Mouse (Mus musculus): ENCODE measurements around the gene Samd10. TPM values are rescaled to one million over a fixed set of nuclear protein-coding genes. Genes with fewer than 3 reads are reported as not detected.
A peak's percentile ranks its signal among the peaks of the same experiment; 100 is the strongest.

The Samd10 gene
- polyA plus RNA-seq, 1 experiment from 2014 or later, result 24.9 TPM

DNA sequence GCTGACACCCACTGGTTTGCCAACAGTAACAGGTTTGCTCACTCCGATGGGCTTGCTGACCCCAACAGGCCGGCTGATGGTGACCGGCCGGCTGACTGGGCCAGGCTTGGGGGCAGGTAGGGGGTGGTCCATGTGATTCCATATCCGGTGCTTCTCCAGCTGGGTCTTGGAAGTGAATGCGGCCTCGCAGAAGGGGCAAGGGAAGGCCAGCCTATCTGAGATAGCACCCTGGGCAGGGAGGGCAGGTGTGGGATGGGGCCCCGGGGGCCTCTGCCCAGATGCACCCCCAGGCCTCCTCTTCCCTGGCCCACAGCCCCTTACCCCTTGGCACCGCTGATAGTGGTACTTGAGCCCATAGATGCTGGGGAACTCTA is 9.3 kb downstream of the Samd10 start:
- DNase-seq (ENCODE audit: low spot score), result no peak
- H3K27ac ChIP-seq (replicated peaks), result no peak overlapping the region
- H3K27me3 ChIP-seq (replicated peaks; ENCODE audit: low read depth, poor library complexity, severe bottlenecking), result no peaks in the 10 kb centered on the region
- H3K9me3 ChIP-seq, result no peaks in the 10 kb centered on the region
- peaks cover 62% of the 10 kb centered on the region for H3K36me3 ChIP-seq (replicated peaks)
- no peak overlapping the region for H3K4me3 ChIP-seq
- H3K4me1 ChIP-seq, result peaks cover 21% of the 10 kb centered on the region
- 90% methylated on average over 9 of the region's 9 CpGs for WGBS

DNA sequence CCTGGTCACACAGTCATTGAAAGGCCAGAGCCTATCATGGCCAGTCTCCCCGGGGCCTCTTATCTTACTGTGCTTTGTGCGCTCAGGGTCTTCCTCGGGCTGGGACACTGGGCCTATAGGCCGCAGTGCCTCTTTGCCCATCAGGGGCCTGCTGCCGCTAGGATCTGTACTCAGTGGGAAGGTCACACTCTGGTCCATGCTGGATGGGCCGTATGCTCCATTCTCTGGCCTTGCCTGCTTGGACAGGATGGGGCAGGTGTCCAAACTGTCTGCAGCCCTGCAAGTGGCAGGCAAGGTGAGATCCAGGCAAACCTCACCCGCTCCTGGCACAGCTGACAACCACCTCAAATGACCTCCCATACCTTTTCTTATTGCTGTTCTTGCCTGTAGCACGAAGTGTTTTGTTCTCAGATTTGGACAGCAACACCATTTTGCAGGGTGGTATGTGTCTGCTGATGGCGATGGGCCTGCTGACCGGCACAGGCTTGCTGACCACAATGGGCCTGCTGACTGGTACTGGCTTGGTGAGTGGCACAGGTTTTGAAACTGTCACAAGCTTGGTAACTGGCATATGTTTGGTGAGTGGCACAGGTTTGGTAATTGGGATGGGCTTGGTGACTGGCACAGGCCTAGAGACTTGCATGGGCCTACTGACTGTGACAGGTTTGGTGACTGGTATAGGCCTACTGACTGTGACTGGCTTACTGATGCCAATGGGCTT is 9.8 kb downstream of the Samd10 start:
- Histone ChIP-seq H3K36me3 (replicated peaks) (peaks cover 68% of the 10 kb centered on the region), H3K27ac (replicated peaks) (no peak overlapping the region), H3K4me1 (peaks cover 21% of the 10 kb centered on the region), H3K4me3 (no peak overlapping the region), H3K9me3 (no peaks in the 10 kb centered on the region), H3K27me3 (replicated peaks; ENCODE audit: low read depth, poor library complexity, severe bottlenecking) (no peaks in the 10 kb centered on the region)
- DNase-seq (ENCODE audit: low spot score), result no peak
- 92% methylated on average over 10 of the region's 10 CpGs for WGBS

DNA sequence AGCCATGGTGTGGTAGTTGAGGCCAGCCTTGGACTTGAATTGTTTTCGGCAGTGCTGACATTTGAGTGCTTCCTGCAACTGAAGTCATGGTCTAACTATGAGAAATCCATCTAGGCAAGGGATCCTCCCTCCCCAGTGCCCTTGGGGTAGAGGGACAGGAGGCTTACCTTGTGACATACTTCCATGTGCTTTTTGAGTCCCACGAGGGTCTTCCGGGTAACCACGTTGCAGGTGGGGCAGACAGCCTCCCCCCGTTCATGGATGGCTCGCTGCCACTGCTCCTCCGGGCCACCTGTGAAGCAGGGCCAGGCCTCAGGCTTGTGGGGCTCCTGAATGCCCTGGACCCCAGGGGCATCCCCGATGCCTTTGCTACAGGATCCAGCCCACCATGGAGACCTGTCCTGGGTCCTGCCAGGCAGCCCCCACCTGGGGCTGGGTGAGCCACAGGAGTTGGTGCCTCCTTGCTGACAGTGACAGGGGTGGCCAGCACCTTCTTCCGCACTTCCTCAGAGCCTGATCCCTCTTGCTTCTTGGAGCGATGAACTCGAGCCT is 10.7 kb downstream of the Samd10 start:
- H3K27ac ChIP-seq (replicated peaks), result no peak overlapping the region
- no peak for DNase-seq (ENCODE audit: low spot score)
- no peaks in the 10 kb centered on the region for H3K9me3 ChIP-seq
- WGBS, result 93% methylated on average over 11 of the region's 11 CpGs
- no peak overlapping the region for H3K4me3 ChIP-seq
- peaks cover 20% of the 10 kb centered on the region for H3K4me1 ChIP-seq
- peaks cover 76% of the 10 kb centered on the region for H3K36me3 ChIP-seq (replicated peaks)
- H3K27me3 ChIP-seq (replicated peaks; ENCODE audit: low read depth, poor library complexity, severe bottlenecking), result no peaks in the 10 kb centered on the region

- H3K27me3 ChIP-seq (replicated peaks; ENCODE audit: low read depth, poor library complexity, severe bottlenecking), result no peaks in the 10 kb centered on the region
- H3K36me3 ChIP-seq (replicated peaks), result peaks cover 79% of the 10 kb centered on the region
- H3K4me3 ChIP-seq, result no peak overlapping the region
- H3K27ac ChIP-seq (replicated peaks), result no peak overlapping the region
- WGBS, result 86% methylated on average over 6 of the region's 6 CpGs
- no peaks in the 10 kb centered on the region for H3K9me3 ChIP-seq
- no peak for DNase-seq (ENCODE audit: low spot score)
- H3K4me1 ChIP-seq, result peaks cover 16% of the 10 kb centered on the region
Observed at GRCm38 (mm10) chr2:181587796-181588195, 11.2 kb downstream of the Samd10 start.

GRCm38 (mm10) chr2:181586124-181586523 is 12.9 kb downstream of the Samd10 start:
- DNase-seq (ENCODE audit: low spot score), result no peak
- Histone ChIP-seq H3K4me1 (peaks cover 13% of the 10 kb centered on the region), H3K4me3 (no peak overlapping the region), H3K27me3 (replicated peaks; ENCODE audit: low read depth, poor library complexity, severe bottlenecking) (no peaks in the 10 kb centered on the region), H3K36me3 (replicated peaks) (peaks cover 82% of the 10 kb centered on the region), H3K27ac (replicated peaks) (no peak overlapping the region), H3K9me3 (no peaks in the 10 kb centered on the region)
- WGBS, result 95% methylated on average over 3 of the region's 3 CpGs

- WGBS, result 91% methylated on average over 5 of the region's 5 CpGs
- H3K27me3 ChIP-seq (replicated peaks; ENCODE audit: low read depth, poor library complexity, severe bottlenecking), result no peaks in the 10 kb centered on the region
- H3K4me3 ChIP-seq, result no peak overlapping the region
- peaks cover 12% of the 10 kb centered on the region for H3K4me1 ChIP-seq
- H3K36me3 ChIP-seq (replicated peaks), result peaks cover 77% of the 10 kb centered on the region
- no peak overlapping the region for H3K27ac ChIP-seq (replicated peaks)
- H3K9me3 ChIP-seq, result no peaks in the 10 kb centered on the region
- no peak for DNase-seq (ENCODE audit: low spot score)
Observed at GRCm38 (mm10) chr2:181585506-181585905, 13.5 kb downstream of the Samd10 start.

DNA sequence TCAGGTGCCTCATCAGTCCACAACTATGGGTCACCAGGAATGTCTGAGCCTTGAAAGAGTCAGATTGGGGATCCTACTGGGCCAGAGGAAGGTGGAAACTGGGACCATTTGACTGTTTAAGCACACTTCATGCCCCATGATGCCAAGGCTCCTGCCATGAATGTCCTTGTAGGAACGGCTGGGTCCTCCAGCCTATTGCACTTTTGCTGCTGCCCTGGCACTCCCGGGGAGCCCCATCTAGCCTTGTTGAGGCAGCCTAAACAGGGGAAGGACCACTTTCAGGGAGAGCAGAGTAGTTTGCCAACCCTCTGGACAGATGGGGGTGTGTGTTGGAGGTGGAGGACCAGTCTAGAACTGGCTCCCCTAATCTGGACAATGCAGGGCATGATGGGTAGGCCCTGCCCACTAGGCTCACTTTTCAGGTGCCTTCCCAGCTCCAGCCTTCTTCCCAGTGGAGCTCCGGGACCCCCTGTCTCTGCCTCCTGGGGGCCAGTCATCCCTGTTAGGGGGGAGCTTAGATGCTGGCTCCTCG is 14.5 kb downstream of the Samd10 start, which contains the start of gene Uckl1:
Gene Uckl1, minus strand, starts transcription at position 482 of the 532 bp plus-strand sequence.
- H3K4me3 ChIP-seq, result no peak within 1 kb of the TSS
- H3K27ac ChIP-seq (replicated peaks), result no peak within 1 kb of the TSS
- H3K36me3 ChIP-seq (replicated peaks), result peaks cover 67% of the 10 kb centered on the region
- 93% methylated on average over 4 of the region's 4 CpGs for WGBS
- no peaks in the 10 kb centered on the region for H3K27me3 ChIP-seq (replicated peaks; ENCODE audit: low read depth, poor library complexity, severe bottlenecking)
- DNase-seq (ENCODE audit: low spot score), result peak; percentile 6
- H3K9me3 ChIP-seq, result no peaks in the 10 kb centered on the region
- H3K4me1 ChIP-seq, result peaks cover 18% of the 10 kb centered on the region

GRCm38 (mm10) chr2:181583460-181584257 is 15.4 kb downstream of the Samd10 start:
- no peaks in the 10 kb centered on the region for H3K9me3 ChIP-seq
- peaks cover 59% of the 10 kb centered on the region for H3K36me3 ChIP-seq (replicated peaks)
- H3K4me3 ChIP-seq, result no peak overlapping the region
- peak; percentile 6 for DNase-seq (ENCODE audit: low spot score)
- peaks cover 26% of the 10 kb centered on the region for H3K4me1 ChIP-seq
- WGBS, result 88% methylated on average over 3 of the region's 3 CpGs
- no peaks in the 10 kb centered on the region for H3K27me3 ChIP-seq (replicated peaks; ENCODE audit: low read depth, poor library complexity, severe bottlenecking)
- no peak overlapping the region for H3K27ac ChIP-seq (replicated peaks)

DNA sequence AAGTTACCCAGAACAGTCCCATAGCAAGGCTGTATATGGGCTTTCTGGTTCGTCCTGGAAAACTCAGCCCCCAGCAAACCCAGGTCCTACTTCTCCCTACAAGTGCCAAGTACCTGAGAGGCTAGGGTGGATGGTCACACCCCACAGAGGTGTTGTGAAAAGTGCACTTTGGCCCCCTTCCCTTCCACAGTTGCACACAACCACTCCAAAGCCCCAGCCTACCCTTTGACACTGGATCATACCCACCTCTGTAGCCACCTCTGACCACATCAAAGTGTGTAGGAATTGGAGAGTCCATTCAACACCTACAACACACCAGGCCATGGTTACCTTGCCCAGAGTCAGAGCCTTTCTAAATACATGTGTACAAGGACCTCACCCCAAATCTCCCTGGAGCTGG is 16.1 kb downstream of the Samd10 start:
- WGBS, result 94% methylated on average over 1 of the region's 1 CpGs
- no peak overlapping the region for H3K27ac ChIP-seq (replicated peaks)

DNA sequence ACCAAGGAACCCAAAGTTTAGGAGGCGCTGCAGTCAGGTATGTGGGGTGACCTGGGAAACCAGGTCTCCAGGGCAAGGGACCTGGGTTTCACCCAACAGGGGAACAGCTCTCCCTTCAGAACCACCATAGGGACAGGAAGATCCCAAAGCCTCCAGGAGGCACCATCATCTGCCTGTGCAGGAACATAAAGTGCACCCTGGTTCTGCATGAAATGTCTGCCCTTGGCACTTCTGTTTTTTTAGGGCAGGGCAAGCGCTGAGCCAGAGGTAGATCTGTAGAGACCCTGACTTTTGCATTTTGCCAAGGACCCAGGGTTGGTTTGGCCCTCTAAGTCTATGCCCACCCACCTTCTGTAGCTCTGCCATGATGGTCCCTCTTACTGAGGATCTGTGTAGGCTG is 16.7 kb downstream of the Samd10 start:
- Histone ChIP-seq H3K27me3 (replicated peaks; ENCODE audit: low read depth, poor library complexity, severe bottlenecking) (no peaks in the 10 kb centered on the region), H3K9me3 (no peaks in the 10 kb centered on the region), H3K4me1 (peaks cover 30% of the 10 kb centered on the region), H3K27ac (replicated peaks) (no peak overlapping the region), H3K36me3 (replicated peaks) (peaks cover 46% of the 10 kb centered on the region), H3K4me3 (peak overlapping the region; percentile 84)
- 80% methylated on average over 2 of the region's 2 CpGs for WGBS
- peak; percentile 8 for DNase-seq (ENCODE audit: low spot score)

More for the DNA sequence above, 16.1 kb downstream of the Samd10 start:
- Histone ChIP-seq H3K4me3 (no peak overlapping the region), H3K36me3 (replicated peaks) (peaks cover 52% of the 10 kb centered on the region), H3K27me3 (replicated peaks; ENCODE audit: low read depth, poor library complexity, severe bottlenecking) (no peaks in the 10 kb centered on the region), H3K9me3 (no peaks in the 10 kb centered on the region), H3K4me1 (peaks cover 30% of the 10 kb centered on the region)
- DNase-seq (ENCODE audit: low spot score), result peak; percentile 7

- WGBS, result under 1% methylated on average over 49 of the region's 49 CpGs
- no peaks in the 10 kb centered on the region for H3K27me3 ChIP-seq (replicated peaks; ENCODE audit: low read depth, poor library complexity, severe bottlenecking)
- peaks cover 38% of the 10 kb centered on the region for H3K36me3 ChIP-seq (replicated peaks)
- peak overlapping the region; percentile 92 for H3K27ac ChIP-seq (replicated peaks)
- H3K4me3 ChIP-seq, result peak overlapping the region; percentile 84
- no peaks in the 10 kb centered on the region for H3K9me3 ChIP-seq
- H3K4me1 ChIP-seq, result peaks cover 30% of the 10 kb centered on the region
- DNase-seq (ENCODE audit: low spot score), result peak; percentile 86
Observed at GRCm38 (mm10) chr2:181581402-181582120, 17.5 kb downstream of the Samd10 start.

DNA sequence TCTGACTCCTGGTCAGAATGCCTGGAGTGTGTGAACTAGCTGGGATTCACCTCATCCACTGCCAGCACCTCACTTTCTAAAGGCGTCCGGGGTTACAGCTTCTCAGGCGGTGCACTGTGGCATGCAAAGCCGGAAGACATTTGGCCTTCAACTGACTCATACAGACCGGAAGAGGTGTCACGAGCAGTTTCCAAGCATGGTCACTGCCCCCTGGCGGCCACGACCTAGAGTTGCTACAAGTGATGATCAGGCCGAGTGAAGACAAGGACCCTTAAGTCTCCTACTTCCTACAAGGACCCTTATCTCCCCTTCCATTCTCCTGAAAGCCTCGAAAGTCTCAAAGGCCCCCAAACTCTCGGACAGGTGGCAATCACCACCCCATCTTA is 18.0 kb downstream of the Samd10 start:
- Histone ChIP-seq H3K27me3 (replicated peaks; ENCODE audit: low read depth, poor library complexity, severe bottlenecking) (no peaks in the 10 kb centered on the region), H3K27ac (replicated peaks) (peak overlapping the region; percentile 92), H3K36me3 (replicated peaks) (peaks cover 32% of the 10 kb centered on the region), H3K4me3 (peak overlapping the region; percentile 84), H3K9me3 (no peaks in the 10 kb centered on the region), H3K4me1 (peaks cover 30% of the 10 kb centered on the region)
- peak; percentile 91 for DNase-seq (ENCODE audit: low spot score)
- WGBS, result under 1% methylated on average over 11 of the region's 11 CpGs
